Mouse (Mus musculus): ENCODE results near the gene Armc2.

The Armc2 gene

DNA sequence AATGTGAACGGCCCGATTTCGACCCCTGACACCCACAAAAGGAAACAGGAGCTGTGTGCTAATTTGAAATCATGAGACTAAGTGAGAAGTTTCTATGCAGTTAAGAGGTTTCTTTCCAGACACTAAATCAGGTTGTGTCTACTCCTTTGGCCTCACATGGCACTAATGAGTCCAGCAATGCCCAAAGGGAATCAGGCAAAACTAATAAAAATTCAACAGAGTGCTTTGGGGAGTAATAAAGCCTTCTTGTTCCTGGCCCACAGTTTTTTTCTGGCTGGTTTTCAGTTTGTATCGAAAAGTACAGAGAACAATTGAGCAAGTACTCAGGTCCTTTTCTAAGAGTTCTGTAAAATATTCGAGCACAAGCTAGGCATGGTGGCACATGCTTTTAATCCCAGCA lies 4.2 kb downstream of the Armc2 start:
- DNase-seq (ENCODE audit: low spot score in 2 of 2) = no peak

DNA sequence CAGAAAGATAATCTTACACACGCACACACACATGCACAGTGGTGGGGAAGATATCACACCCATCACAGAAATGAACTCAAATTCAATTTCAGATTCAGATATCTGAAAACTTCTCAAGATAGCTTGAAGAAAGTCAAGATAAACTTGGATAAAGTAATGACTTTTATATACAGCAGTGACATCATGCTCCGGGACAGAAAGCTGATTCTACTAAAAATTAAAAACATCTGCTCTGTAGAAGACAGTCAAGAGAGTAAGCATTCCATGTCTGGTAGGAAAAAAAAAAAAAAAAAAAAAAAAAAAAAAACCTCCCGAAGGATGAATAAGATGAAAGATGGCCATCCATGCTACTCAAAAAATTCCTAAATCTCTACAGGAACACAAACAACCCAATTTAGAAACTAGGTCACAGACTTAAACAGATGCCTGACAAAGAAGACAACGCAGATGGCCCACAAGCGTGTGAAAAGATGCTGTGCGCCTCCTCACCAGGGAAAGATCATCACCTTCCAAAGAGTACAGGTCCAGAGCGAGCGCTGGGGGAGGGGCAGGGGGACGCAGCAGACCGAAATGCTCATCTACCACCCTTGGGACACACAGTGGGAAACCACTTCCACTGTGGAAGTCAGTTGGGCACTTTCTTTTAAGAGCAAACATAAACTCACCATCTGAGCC lies 7.3 kb downstream of the Armc2 start:
- DNase-seq (ENCODE audit: low spot score in 2 of 2) = no peak

DNA sequence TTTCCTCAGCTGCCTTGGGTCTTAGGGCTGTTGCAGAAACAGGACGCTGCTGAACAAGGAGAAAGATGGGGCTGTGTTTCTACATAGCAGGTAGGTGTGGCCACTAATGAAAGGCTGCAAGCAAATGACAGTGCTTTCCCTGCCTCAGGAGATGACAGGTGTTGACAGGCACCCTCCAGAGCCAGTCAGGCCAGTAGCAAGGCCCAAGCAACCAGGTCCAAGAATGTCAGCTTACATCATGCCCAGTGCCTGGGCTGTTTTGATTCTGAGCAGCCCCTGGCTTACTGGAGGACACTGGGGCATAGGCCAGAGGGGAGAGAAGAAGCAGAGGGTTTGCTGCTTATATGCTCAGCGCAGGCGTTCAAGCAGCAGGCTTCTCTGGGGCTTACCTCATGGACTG lies 13.0 kb downstream of the Armc2 start:
- no peak for DNase-seq (ENCODE audit: low spot score in 2 of 2)

GRCm38 (mm10) chr10:42004690-42005089 lies 13.6 kb downstream of the Armc2 start:
- no peak for DNase-seq (ENCODE audit: low spot score in 2 of 2)

DNA sequence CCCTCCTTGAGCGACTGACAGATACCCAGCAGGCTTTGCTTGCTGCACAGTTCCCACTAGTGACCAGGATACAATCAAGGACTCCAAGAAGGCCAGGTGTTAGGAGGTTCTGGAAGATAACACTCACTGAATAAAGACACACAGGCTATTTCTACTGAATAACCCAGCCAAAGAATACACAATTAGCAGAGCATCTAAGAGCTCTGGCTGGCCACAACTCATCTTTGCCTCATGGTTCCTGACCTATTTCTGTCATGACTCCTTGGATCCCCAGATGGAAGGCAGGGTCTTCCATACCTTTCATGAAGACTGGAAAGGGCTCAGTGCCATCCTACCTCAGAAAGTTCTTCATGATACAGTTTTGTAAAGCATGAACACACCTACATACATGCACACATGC lies 14.2 kb downstream of the Armc2 start:
- DNase-seq (ENCODE audit: low spot score in 2 of 2) = no peak

DNA sequence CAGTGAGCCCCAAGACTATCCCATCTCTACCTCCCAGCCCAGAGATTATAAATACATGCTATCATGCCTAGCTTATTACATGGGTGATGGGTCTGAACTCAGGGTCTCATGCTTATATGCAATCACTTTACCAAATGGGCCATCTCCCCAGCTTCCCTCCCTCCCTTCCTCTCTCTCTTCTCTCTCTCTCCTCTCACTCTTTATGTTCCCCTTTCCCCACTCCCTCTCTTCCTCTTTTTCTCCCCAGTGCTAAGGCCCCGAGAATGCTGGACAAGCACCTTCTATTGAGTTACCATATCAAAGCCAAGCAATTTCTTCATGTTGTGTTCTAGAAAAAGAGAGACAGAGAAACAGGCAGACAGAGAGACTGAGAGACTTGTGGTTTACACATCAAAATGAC lies 14.7 kb downstream of the Armc2 start:
- no peak for DNase-seq (ENCODE audit: low spot score in 2 of 2)

DNA sequence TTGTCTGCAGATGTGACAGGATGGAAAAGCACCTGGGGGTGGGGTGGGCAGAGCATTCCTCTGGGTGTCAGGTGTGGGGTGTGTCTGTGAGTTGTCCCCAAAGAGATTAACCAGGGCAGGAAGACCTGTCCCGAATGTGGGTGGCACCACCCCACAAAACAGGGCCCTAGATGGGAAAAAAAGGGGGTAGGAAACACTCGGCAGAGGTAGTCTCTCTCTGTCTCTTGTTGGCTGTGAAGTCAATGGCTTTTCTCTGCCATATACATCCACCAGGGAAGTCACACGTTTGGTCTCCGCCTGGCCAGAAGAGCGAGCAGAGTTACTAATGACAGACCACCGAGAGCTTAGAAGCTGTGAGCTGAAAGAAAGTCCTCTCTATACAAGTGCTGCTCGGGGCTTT lies 15.8 kb downstream of the Armc2 start:
- no peak for DNase-seq (ENCODE audit: low spot score in 2 of 2)

DNA sequence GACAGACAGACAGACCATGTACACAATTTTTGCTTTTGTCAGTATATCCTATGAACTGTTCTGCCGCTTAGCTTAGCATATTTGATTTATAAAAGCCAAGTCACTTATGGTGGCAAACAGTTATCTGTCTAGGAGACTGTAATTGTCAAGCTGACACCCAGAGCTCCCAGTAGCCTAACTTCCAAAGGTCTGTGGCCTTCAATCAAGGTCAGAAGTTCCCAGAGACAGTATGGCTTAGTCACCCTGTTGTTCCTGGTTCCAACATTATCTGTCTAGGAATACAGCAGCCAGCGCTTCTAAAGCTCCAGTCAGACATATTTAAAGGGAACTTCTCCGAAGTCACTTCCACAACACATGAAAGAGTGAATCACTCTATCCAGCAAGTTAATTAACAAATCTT lies 17.0 kb downstream of the Armc2 start:
- DNase-seq (ENCODE audit: low spot score in 2 of 2) = no peak

DNA sequence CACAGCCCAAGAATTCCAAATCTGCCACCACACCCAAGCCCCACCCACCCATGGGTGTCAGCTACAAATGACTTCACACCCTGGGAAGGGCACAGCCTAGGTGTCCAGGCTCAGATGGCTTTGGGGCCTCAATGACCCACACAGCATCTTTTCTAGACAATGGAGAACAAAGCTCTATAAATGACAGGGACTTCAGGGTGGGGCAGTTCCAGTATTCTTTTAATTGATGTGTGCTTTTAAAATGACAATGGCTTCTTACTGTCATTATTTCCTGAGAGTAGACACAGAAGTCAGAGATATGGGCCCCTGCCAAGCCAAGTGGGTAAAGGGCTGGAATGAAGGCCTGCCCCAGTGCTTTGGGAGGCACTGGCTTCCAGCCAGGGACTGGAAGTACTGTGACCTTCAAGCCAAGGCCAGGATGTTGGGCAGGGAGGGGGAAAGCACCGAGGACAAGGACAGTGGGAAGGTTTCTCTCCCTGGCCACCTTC lies 20.5 kb downstream of the Armc2 start:
- DNase-seq (ENCODE audit: low spot score in 2 of 2) = no peak

GRCm38 (mm10) chr10:41996157-41996556 lies 22.1 kb downstream of the Armc2 start:
- DNase-seq (ENCODE audit: low spot score in 2 of 2) = no peak

- DNase-seq (ENCODE audit: low spot score in 2 of 2) = no peak
Observed at GRCm38 (mm10) chr10:41995051-41995450, 23.2 kb downstream of the Armc2 start.

- DNase-seq (ENCODE audit: low spot score in 2 of 2) = no peak
Observed at GRCm38 (mm10) chr10:41994578-41994977, 23.7 kb downstream of the Armc2 start.

DNA sequence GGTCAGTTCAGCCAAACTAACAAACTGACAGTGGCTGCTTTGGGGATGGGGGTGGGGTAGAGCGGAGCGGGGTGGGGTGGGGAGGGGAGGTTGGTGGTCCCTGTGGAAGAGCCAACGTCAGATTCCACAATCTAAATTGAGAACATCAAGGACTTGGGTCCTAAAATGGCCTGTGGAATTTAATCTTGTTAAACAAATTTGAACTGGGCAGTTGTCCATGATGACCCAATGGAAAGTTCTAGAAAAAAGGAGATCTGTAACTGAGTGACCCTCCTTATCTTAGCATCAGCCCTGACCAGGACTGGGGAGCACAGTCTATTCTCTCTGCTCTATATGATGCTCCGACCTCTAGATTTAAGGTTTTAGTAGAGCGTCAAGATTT lies 26.2 kb downstream of the Armc2 start:
- no peak for DNase-seq (ENCODE audit: low spot score in 2 of 2)

GRCm38 (mm10) chr10:41991364-41992058 lies 26.7 kb downstream of the Armc2 start:
- DNase-seq (ENCODE audit: low spot score in 2 of 2) = peak in 1 of 2 experiments; percentile 15

DNA sequence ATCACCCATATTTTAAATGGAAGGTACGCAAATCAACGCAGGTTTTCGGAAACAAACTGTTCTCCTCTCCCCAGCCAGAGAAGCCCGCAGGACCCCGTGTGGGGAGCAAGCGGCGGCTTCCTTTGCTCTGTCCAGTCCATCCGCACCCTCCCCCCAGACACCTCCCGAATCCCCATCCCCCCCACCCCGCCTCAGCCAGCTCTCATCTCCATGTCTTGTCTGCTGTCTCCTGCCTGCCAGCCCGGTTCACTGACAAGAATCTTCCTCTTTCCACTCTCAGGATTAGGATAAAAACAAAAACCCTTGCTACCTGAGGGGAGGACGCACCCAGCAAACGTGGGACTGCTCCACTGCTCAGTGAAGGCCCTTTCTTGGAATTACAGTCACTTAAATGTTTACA lies 27.3 kb downstream of the Armc2 start:
- no peak for DNase-seq (ENCODE audit: low spot score in 2 of 2)

GRCm38 (mm10) chr10:41988930-41989329 lies 29.3 kb downstream of the Armc2 start:
- no peak for DNase-seq (ENCODE audit: low spot score in 2 of 2)

GRCm38 (mm10) chr10:41986126-41986525 lies 32.1 kb downstream of the Armc2 start:
- DNase-seq (ENCODE audit: low spot score in 2 of 2) = no peak

DNA sequence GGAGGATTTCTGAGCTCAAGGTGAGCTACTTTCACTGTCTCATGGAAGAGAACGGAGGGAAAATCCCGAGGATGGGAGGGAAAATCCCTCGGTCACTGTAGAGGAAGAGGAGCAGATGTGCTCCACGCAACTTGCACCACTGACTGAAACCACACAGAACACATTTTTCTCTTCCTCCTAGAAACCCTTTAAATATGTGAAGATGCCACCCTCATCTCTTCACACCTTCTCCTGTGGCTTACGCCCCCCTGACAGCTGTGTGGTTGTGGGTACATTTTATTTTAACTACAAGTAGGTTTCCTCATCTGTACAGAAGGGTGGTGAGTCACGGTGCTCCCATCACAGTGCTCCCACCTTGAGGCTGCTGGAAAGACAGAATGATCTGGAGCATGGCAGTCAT lies 34.0 kb downstream of the Armc2 start:
- DNase-seq (ENCODE audit: low spot score in 2 of 2) = no peak

DNA sequence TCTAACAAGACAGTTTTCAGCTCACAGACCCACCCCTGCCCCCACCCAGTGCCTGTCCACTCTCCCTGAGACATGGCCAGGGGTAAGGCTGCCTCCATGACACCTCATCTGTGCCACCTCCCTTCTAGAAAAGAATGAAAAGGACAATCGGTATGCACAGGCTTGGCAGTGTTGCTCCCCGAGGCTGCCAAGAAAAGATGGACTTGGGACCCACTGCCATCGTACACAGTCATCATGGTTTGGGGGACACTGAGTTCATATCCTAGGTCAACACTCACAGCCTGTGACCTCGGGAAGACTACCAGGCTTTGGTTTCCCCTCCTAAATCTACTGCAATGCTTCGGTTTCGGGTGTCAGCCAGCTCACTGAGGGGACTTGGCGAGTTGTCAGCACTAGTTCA lies 35.4 kb downstream of the Armc2 start:
- DNase-seq (ENCODE audit: low spot score in 2 of 2) = no peak

- DNase-seq (ENCODE audit: low spot score in 2 of 2) = peak; percentile 33 to 61
Observed at GRCm38 (mm10) chr10:41980772-41981383, 37.4 kb downstream of the Armc2 start.

DNA sequence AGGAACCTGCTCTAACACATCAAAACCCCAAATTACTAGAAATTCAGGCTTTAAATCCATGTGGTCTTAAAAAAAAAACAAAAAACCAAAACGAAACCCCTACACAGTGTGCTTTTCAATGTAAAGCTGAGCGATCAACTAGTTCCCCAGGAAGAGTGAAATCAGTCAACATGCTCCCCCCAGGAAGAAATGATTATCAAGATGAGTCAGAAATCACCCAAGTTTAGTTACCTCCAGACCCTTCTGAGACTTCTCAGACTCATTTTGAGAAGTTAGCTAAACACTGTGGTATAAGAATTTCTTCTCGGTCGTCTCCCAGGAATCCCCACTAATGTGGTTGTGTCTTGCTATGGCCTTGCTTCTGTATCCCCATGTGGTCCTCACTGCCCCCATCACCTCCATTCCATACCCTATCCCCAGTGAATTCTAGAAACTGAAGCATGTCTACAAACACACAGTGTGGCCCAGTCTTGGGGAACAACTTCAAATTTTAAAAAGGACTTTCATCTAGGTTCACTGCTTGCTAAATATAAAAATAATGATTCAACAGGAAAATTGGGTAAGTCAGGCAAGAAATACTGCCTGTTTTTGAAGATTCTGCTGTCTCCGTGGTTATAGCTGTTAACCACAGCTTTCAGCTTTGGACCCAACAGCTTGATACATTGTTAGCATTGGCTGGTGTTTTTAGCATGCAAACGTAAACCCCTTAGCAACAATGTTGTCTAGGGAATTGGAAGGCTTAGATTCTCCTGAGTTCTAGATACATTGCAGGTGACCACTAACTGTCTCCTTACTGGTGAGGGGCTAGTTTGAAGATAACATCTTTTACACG lies 39.6 kb downstream of the Armc2 start:
- no peak for DNase-seq (ENCODE audit: low spot score in 2 of 2)

GRCm38 (mm10) chr10:41972676-41973075 lies 45.6 kb downstream of the Armc2 start:
- no peak for DNase-seq (ENCODE audit: low spot score in 2 of 2)
